Mouse (Mus musculus): ENCODE measurements around the gene Stxbp1. TPM values are rescaled to one million over a fixed set of nuclear protein-coding genes. Genes with fewer than 3 reads are reported as not detected.

The Stxbp1 gene
- polyA plus RNA-seq (2014; fragmentation: Nextera tagmentation; extraction: Ambion mirVana): 240 and 245 TPM in 2 replicates

DNA sequence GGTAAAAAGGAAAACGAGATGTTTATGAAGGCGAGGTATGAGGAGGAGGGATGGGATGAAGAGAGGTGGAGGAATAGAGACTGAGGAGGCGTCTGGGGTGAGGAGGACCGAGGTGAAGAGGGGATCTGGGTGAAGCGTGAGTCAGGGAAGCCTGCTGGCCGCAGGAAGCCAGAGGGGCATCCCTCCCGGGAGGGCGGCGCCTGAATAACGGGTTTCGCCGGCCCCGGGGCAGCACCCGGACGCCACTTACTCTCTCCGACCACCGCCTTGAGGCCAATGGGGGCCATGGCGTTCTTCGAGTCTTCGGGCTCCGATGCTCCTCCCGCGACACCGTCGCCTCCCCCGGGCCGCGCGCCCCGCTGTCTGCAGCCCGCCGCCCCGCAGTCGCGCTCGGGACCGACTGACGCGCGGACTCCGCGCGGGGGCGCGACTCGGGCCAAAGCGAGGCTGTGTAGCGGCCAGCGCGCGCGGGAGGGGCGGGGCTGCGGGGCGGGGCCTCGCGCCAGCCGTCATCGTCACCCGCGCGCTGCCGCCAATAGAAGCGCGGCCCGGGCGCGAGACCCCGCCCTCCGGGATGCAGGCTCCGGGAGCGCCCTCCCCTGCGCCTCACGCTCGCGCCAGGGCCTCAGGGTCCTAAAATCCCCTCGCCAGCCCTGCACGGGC is at the start of gene Stxbp1:
Gene Stxbp1 (minus strand): TSS at position 441 of the 663 bp plus-strand sequence.
- H3K9me3 ChIP-seq (ENCODE audit: control insufficient read depth, low read length): no peaks in the 10 kb centered on the region
- peaks cover 10% of the 10 kb centered on the region for H3K4me1 ChIP-seq (ENCODE audit: control insufficient read depth, insufficient read depth, low read length)
- ATAC-seq (ENCODE audit: low FRiP score, low TSS enrichment) (peak; percentile 93), DNase-seq (peak; percentile 98)
- peak within 1 kb of the TSS; percentile 90 for H3K9ac ChIP-seq (replicated peaks; ENCODE audit: low read length)
- WGBS: under 1% methylated on average over 59 of the region's 78 CpGs
- H3K4me3 ChIP-seq (replicated peaks; ENCODE audit: low read depth, low read length): peak within 1 kb of the TSS; percentile 78
- H3K36me3 ChIP-seq (ENCODE audit: control insufficient read depth, insufficient read depth, low read length): peaks cover 2% of the 10 kb centered on the region; the same call in 1 of the 2 replicates
- peak within 1 kb of the TSS; percentile 74 for H3K4me2 ChIP-seq (ENCODE audit: low read length)
- H3K27ac ChIP-seq (replicated peaks; ENCODE audit: low read depth, low read length): peak within 1 kb of the TSS; percentile 93
- H3K27me3 ChIP-seq (ENCODE audit: control insufficient read depth, insufficient read depth, low read length): no peaks in the 10 kb centered on the region

DNA sequence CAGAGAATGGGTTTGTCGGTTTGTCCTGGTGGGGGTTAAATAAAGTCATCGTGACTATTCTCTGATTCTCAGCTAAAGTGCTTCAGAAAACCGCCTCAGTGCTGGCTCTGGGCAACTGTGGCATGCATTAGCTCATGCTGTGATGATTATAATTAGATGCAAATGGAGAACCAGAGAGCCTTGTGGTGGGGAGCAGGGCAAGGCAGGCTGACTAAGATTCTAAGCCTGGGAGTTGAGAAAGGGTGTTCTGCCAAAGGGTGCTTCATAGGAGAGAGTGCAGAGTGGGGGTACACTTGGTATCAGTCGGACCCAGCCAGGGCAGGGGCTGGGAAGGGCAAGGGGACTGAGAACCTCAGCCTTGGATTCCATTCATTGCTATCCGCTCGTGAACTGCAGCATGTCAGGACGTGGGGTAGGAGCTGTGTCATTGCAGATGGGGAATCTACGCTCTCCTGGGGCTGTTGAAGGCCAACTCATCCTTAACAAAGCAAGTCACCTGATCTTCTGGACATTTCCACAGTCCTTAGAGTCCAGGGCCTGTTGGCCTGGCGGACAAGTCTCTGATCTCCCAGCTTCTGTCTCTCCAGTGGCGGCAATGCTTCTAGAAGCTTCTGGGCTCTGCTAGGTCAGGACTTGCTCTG is 49.6 kb upstream of the Stxbp1 start:
- Histone ChIP-seq H3K4me1 (ENCODE audit: control insufficient read depth, insufficient read depth, low read length) (peaks cover 10% of the 10 kb centered on the region), H3K27ac (replicated peaks; ENCODE audit: low read depth, low read length) (no peak overlapping the region), H3K9ac (replicated peaks; ENCODE audit: low read length) (no peak overlapping the region), H3K9me3 (ENCODE audit: control insufficient read depth, low read length) (no peaks in the 10 kb centered on the region), H3K4me3 (replicated peaks; ENCODE audit: low read depth, low read length) (no peak overlapping the region), H3K4me2 (ENCODE audit: low read length) (no peak overlapping the region), H3K36me3 (ENCODE audit: control insufficient read depth, insufficient read depth, low read length) (no peaks in the 10 kb centered on the region), H3K27me3 (ENCODE audit: control insufficient read depth, insufficient read depth, low read length) (no peaks in the 10 kb centered on the region)
- DNase-seq (peak; percentile 38), ATAC-seq (ENCODE audit: low FRiP score, low TSS enrichment) (no peak)
- WGBS: 47% methylated on average over 10 of the region's 10 CpGs

- DNase-seq: peak; percentile 58
These were observed 48.6 kb upstream of the Stxbp1 start for GRCm38 (mm10) chr2:32895606-32896106.

GRCm38 (mm10) chr2:32894097-32894496 is 47.1 kb upstream of the Stxbp1 start:
- no peaks in the 10 kb centered on the region for H3K27me3 ChIP-seq (ENCODE audit: control insufficient read depth, insufficient read depth, low read length)
- WGBS: 75% methylated on average over 2 of the region's 2 CpGs
- no peaks in the 10 kb centered on the region for H3K9me3 ChIP-seq (ENCODE audit: control insufficient read depth, low read length)
- H3K4me3 ChIP-seq (replicated peaks; ENCODE audit: low read depth, low read length): no peak overlapping the region
- H3K4me2 ChIP-seq (ENCODE audit: low read length): no peak overlapping the region
- no peaks in the 10 kb centered on the region for H3K36me3 ChIP-seq (ENCODE audit: control insufficient read depth, insufficient read depth, low read length)
- DNase-seq (no peak), ATAC-seq (ENCODE audit: low FRiP score, low TSS enrichment) (no peak)
- peaks cover 10% of the 10 kb centered on the region for H3K4me1 ChIP-seq (ENCODE audit: control insufficient read depth, insufficient read depth, low read length)
- H3K27ac ChIP-seq (replicated peaks; ENCODE audit: low read depth, low read length): no peak overlapping the region
- no peak overlapping the region for H3K9ac ChIP-seq (replicated peaks; ENCODE audit: low read length)

More at GRCm38 (mm10) chr2:32895606-32896106, 48.6 kb upstream of the Stxbp1 start:
- Histone ChIP-seq H3K27ac (replicated peaks; ENCODE audit: low read depth, low read length) (peak overlapping the region; percentile 60; the same call in 1 of the 2 replicates), H3K36me3 (ENCODE audit: control insufficient read depth, insufficient read depth, low read length) (no peaks in the 10 kb centered on the region), H3K9ac (replicated peaks; ENCODE audit: low read length) (0 out of 2 replicates have a peak overlapping the region, but pooled peaks have one; percentile 23), H3K4me2 (ENCODE audit: low read length) (no peak overlapping the region), H3K4me1 (ENCODE audit: control insufficient read depth, insufficient read depth, low read length) (peaks cover 10% of the 10 kb centered on the region), H3K27me3 (ENCODE audit: control insufficient read depth, insufficient read depth, low read length) (no peaks in the 10 kb centered on the region), H3K9me3 (ENCODE audit: control insufficient read depth, low read length) (no peaks in the 10 kb centered on the region), H3K4me3 (replicated peaks; ENCODE audit: low read depth, low read length) (no peak overlapping the region)
- ATAC-seq (ENCODE audit: low FRiP score, low TSS enrichment): 0 out of 2 replicates have a peak, but pooled peaks have one; percentile 37
- WGBS: 35% methylated on average over 8 of the region's 8 CpGs

- no peak overlapping the region for H3K27ac ChIP-seq (replicated peaks; ENCODE audit: low read depth, low read length)
- H3K9me3 ChIP-seq (ENCODE audit: control insufficient read depth, low read length): no peaks in the 10 kb centered on the region
- H3K9ac ChIP-seq (replicated peaks; ENCODE audit: low read length): no peak overlapping the region
- no peaks in the 10 kb centered on the region for H3K27me3 ChIP-seq (ENCODE audit: control insufficient read depth, insufficient read depth, low read length)
- H3K36me3 ChIP-seq (ENCODE audit: control insufficient read depth, insufficient read depth, low read length): no peaks in the 10 kb centered on the region
- DNase-seq: no peak
- no peak overlapping the region for H3K4me3 ChIP-seq (replicated peaks; ENCODE audit: low read depth, low read length)
- H3K4me1 ChIP-seq (ENCODE audit: control insufficient read depth, insufficient read depth, low read length): peaks cover 9% of the 10 kb centered on the region
- H3K4me2 ChIP-seq (ENCODE audit: low read length): no peak overlapping the region
- 94% methylated on average over 14 of the region's 14 CpGs for WGBS
- ATAC-seq (ENCODE audit: low FRiP score, low TSS enrichment): no peak
These were observed 45.4 kb upstream of the Stxbp1 start for GRCm38 (mm10) chr2:32892490-32892889.

GRCm38 (mm10) chr2:32891278-32891677 is 44.2 kb upstream of the Stxbp1 start:
- Histone ChIP-seq H3K9me3 (ENCODE audit: control insufficient read depth, low read length) (no peaks in the 10 kb centered on the region), H3K27ac (replicated peaks; ENCODE audit: low read depth, low read length) (no peak overlapping the region), H3K4me3 (replicated peaks; ENCODE audit: low read depth, low read length) (no peak overlapping the region), H3K36me3 (ENCODE audit: control insufficient read depth, insufficient read depth, low read length) (no peaks in the 10 kb centered on the region), H3K9ac (replicated peaks; ENCODE audit: low read length) (no peak overlapping the region), H3K4me2 (ENCODE audit: low read length) (no peak overlapping the region), H3K27me3 (ENCODE audit: control insufficient read depth, insufficient read depth, low read length) (no peaks in the 10 kb centered on the region), H3K4me1 (ENCODE audit: control insufficient read depth, insufficient read depth, low read length) (peaks cover 7% of the 10 kb centered on the region)
- WGBS: 82% methylated on average over 9 of the region's 9 CpGs
- ATAC-seq (ENCODE audit: low FRiP score, low TSS enrichment): no peak
- DNase-seq: no peak

- Histone ChIP-seq H3K27ac (replicated peaks; ENCODE audit: low read depth, low read length) (no peak overlapping the region), H3K36me3 (ENCODE audit: control insufficient read depth, insufficient read depth, low read length) (no peaks in the 10 kb centered on the region), H3K9me3 (ENCODE audit: control insufficient read depth, low read length) (no peaks in the 10 kb centered on the region), H3K27me3 (ENCODE audit: control insufficient read depth, insufficient read depth, low read length) (no peaks in the 10 kb centered on the region), H3K4me1 (ENCODE audit: control insufficient read depth, insufficient read depth, low read length) (no peaks in the 10 kb centered on the region), H3K4me2 (ENCODE audit: low read length) (no peak overlapping the region), H3K4me3 (replicated peaks; ENCODE audit: low read depth, low read length) (no peak overlapping the region), H3K9ac (replicated peaks; ENCODE audit: low read length) (no peak overlapping the region)
- DNase-seq (no peak), ATAC-seq (ENCODE audit: low FRiP score, low TSS enrichment) (no peak)
- 79% methylated on average over 3 of the region's 3 CpGs for WGBS
These were observed 43.2 kb upstream of the Stxbp1 start for GRCm38 (mm10) chr2:32890280-32890679.

- no peak overlapping the region for H3K27ac ChIP-seq (replicated peaks; ENCODE audit: low read depth, low read length)
- no peaks in the 10 kb centered on the region for H3K4me1 ChIP-seq (ENCODE audit: control insufficient read depth, insufficient read depth, low read length)
- no peaks in the 10 kb centered on the region for H3K27me3 ChIP-seq (ENCODE audit: control insufficient read depth, insufficient read depth, low read length)
- H3K9ac ChIP-seq (replicated peaks; ENCODE audit: low read length): no peak overlapping the region
- no peak overlapping the region for H3K4me2 ChIP-seq (ENCODE audit: low read length)
- DNase-seq (no peak), ATAC-seq (ENCODE audit: low FRiP score, low TSS enrichment) (no peak)
- no peak overlapping the region for H3K4me3 ChIP-seq (replicated peaks; ENCODE audit: low read depth, low read length)
- WGBS: 61% methylated on average over 3 of the region's 3 CpGs
- H3K36me3 ChIP-seq (ENCODE audit: control insufficient read depth, insufficient read depth, low read length): no peaks in the 10 kb centered on the region
- no peaks in the 10 kb centered on the region for H3K9me3 ChIP-seq (ENCODE audit: control insufficient read depth, low read length)
These were observed 41.5 kb upstream of the Stxbp1 start for GRCm38 (mm10) chr2:32888551-32888950.
